Comparison of ENCODE assay signal across 8 mouse cellular contexts in the genomic region with DNA sequence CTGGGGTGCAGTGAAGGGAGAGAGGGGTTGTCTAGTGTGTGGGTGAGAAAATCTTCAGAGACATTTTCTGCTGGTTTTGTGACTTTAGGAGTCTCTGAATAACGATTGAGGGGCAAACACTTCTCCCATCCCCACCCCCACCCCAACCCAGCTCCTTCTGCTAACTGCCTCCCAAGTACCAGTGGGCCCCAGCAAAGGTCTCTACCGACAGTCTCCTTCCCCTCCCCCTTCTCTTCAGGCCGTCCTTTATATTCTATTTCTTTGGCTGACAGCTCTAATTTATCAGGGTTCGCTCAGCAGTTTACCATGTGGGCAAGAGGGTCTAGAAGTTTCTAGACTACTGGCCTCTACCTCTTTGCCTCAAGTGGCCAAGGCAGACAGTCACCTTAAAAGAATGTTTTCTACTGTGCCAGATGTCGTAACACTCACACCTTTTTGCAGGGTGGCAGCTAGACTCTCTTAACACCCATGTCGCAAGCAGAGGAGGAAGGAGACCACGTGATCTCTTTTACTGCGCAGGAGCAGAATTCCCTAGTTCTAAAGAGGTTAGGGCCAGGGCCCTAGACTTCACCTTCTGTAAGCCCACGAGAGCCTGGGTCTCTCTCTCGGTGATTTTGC.
DNase-seq lines count a peak whose midpoint lies in the region; ATAC-seq and TF ChIP-seq lines count a peak whose summit lies in the region.

No protein-coding gene starts in this region.

- H3K27me3 ChIP-seq in spleen, adult 2 months (ENCODE audit: control insufficient read depth, insufficient read depth, low read length), result no peaks in the 10 kb centered on the region
- no peaks in the 10 kb centered on the region for H3K27me3 ChIP-seq in forebrain, postnatal 0 days (ENCODE audit: insufficient read depth, low read length)
- no peaks in the 10 kb centered on the region for H3K27me3 ChIP-seq in lung, embryonic 14.5 days (ENCODE audit: insufficient read depth, low read length)
- no peaks in the 10 kb centered on the region for H3K27me3 ChIP-seq in splenic B cell, adult 2 months (ENCODE audit: control insufficient read depth, insufficient read depth, low read length, poor library complexity, severe bottlenecking)

- intact Hi-C loops in left cerebral cortex, postnatal 14 days (cut with DNase I), result loop anchor here (10.0 kb wide), 1 partner anchor 251 kb away; no protein-coding TSS in a partner anchor

- peaks cover 4% of the 10 kb centered on the region; the same call in 1 of the 2 replicates for H3K4me1 ChIP-seq in spleen, adult 2 months (ENCODE audit: control insufficient read depth, insufficient read depth, insufficient read length)
- H3K4me1 ChIP-seq in forebrain, postnatal 0 days (ENCODE audit: insufficient read depth), result peaks cover 36% of the 10 kb centered on the region
- H3K4me1 ChIP-seq in lung, embryonic 14.5 days (ENCODE audit: insufficient read depth), result peaks cover 50% of the 10 kb centered on the region

- H3K9ac ChIP-seq in forebrain, postnatal 0 days, result no peak overlapping the region
- H3K9ac ChIP-seq in lung, embryonic 14.5 days, result no peak overlapping the region

- ATAC-seq in forebrain, postnatal 0 days, result no peak
- peak; percentile 6; the same call in 1 of the 2 replicates for ATAC-seq in lung, embryonic 14.5 days (ENCODE audit: insufficient read depth)

- TF ChIP-seq POLR2A in spleen, adult 2 months (IDR thresholded peaks at IDR 0.05; ENCODE audit: low read depth, low read length), result no peak

- no peaks in the 10 kb centered on the region for H3K9me3 ChIP-seq in forebrain, postnatal 0 days (ENCODE audit: low read length)
- H3K9me3 ChIP-seq in lung, embryonic 14.5 days (ENCODE audit: low read depth, low read length), result no peaks in the 10 kb centered on the region

- WGBS in spleen, adult 2 months, result 26% methylated on average over 10 of the region's 10 CpGs
- 35% methylated on average over 10 of the region's 10 CpGs for WGBS in forebrain, postnatal 0 days
- 16% methylated on average over 10 of the region's 10 CpGs for WGBS in lung, embryonic 14.5 days

- no peak overlapping the region for H3K4me2 ChIP-seq in forebrain, postnatal 0 days (ENCODE audit: low read depth)
- peak overlapping the region; percentile 47 for H3K4me2 ChIP-seq in lung, embryonic 14.5 days

- DNase-seq in spleen, adult 2 months (ENCODE audit: low read depth in 1 of 2, low spot score in 2 of 2), result no peak
- no peak for DNase-seq in spleen, postnatal 14 days (ENCODE audit: low spot score in 2 of 2)
- DNase-seq in forebrain, postnatal 0 days, result no peak
- DNase-seq in lung, embryonic 14.5 days, result peak; percentile 53
- DNase-seq in splenic B cell, adult 2 months (ENCODE audit: low read depth, low spot score), result peak; percentile 29
- DNase-seq in MN1 (ENCODE audit: low spot score), result no peak
- DNase-seq in left cerebral cortex, postnatal 14 days (ENCODE audit: low spot score in 2 of 2), result no peak
- DNase-seq in right cerebral cortex, adult 2 months (ENCODE audit: low spot score in 2 of 2), result no peak

- H3K4me3 ChIP-seq in spleen, adult 2 months (ENCODE audit: extremely low read depth, insufficient read depth, insufficient read length), result peak overlapping the region; percentile 15; the same call in 1 of the 2 replicates
- H3K4me3 ChIP-seq in forebrain, postnatal 0 days (ENCODE audit: low read depth, low read length), result no peak overlapping the region
- no peak overlapping the region for H3K4me3 ChIP-seq in lung, embryonic 14.5 days (ENCODE audit: low read depth, low read length)

- TF ChIP-seq CTCF in spleen, adult 2 months (IDR thresholded peaks at IDR 0.05; ENCODE audit: extremely low read depth, insufficient read depth, insufficient read length, insufficient replicate concordance), result no peak
- no peak for TF ChIP-seq CTCF in forebrain, postnatal 0 days (IDR thresholded peaks at IDR 0.05; ENCODE audit: low read depth)
- no peak for TF ChIP-seq CTCF in lung, embryonic 14.5 days (IDR thresholded peaks at IDR 0.05; ENCODE audit: low read depth)

- no peak overlapping the region for H3K27ac ChIP-seq in spleen, adult 2 months (ENCODE audit: insufficient read depth, low read length)
- H3K27ac ChIP-seq in forebrain, postnatal 0 days (ENCODE audit: low read depth, low read length), result peak overlapping the region; percentile 70
- peak overlapping the region; percentile 83 for H3K27ac ChIP-seq in lung, embryonic 14.5 days (ENCODE audit: low read depth)

- no peaks in the 10 kb centered on the region for H3K36me3 ChIP-seq in spleen, adult 2 months (ENCODE audit: control insufficient read depth, insufficient read depth, low read length)
- no peaks in the 10 kb centered on the region for H3K36me3 ChIP-seq in forebrain, postnatal 0 days (ENCODE audit: insufficient read depth)
- H3K36me3 ChIP-seq in lung, embryonic 14.5 days (ENCODE audit: insufficient read depth), result no peaks in the 10 kb centered on the region
- H3K36me3 ChIP-seq in splenic B cell, adult 2 months (ENCODE audit: control insufficient read depth, insufficient read depth, low read length, poor library complexity, severe bottlenecking), result no peaks in the 10 kb centered on the region

Comparison
In these comparisons a context has a peak if more than half of its experiments do, and no peak if none do; other contexts are left out.
1. DNase-seq: peak in lung, embryonic 14.5 days (single experiment) and splenic B cell, adult 2 months (single experiment); none in spleen, adult 2 months (0 of 2), spleen, postnatal 14 days (0 of 2), forebrain, postnatal 0 days (single experiment), MN1 (single experiment), left cerebral cortex, postnatal 14 days (0 of 2) and right cerebral cortex, adult 2 months (0 of 2).